ENCODE assay signal across 45 mouse cellular contexts in the genomic region with DNA sequence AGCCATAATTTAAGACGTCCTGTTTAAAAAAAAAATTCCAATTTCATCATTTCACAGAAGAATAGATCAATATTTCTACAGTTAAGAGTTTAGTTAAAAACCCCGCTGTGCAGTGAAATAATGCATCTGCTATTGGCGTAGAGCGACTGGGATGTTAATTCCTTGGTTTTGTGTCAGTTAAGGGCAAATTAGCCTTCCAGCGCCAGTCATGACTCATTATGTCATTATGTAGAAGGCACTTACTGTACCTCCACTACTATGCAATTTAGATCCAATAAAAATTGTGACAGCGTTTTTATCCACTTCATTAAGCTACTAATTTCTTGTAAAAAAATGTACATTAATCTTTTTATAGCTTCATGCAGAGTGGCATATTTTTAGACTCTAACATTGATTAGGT. TPM values are rescaled to one million over a fixed set of nuclear protein-coding genes. Genes with fewer than 3 reads are reported as not detected.
"Had no signal": no experiment of that assay in that cellular context is flagged by ENCODE, and none has a peak within 500 bp of the region (broad histone marks: within the 10 kb centered on the region; RNA-seq: fewer than 3 reads in every experiment).

No protein-coding gene starts in this region.

- DNase-seq: left cerebral cortex, postnatal 4 days; liver; liver, embryonic 13.5 days; liver, postnatal 0 days; lung, adult 2 months; lung, embryonic 14.5 days; lung, postnatal 10 days; lung, postnatal 14 days; lung, postnatal 4 days; midbrain, embryonic 14.5 days had no signal

- H3K9ac ChIP-seq: limb, embryonic 12.5 days; limb, embryonic 13.5 days; limb, embryonic 15.5 days; liver, embryonic 12.5 days; liver, embryonic 13.5 days; liver, embryonic 14.5 days; liver, embryonic 15.5 days; liver, postnatal 0 days; lung, embryonic 14.5 days; lung, embryonic 15.5 days; midbrain, embryonic 12.5 days; midbrain, embryonic 13.5 days; midbrain, embryonic 15.5 days; neural tube, embryonic 12.5 days had no signal

- H3K4me2 ChIP-seq: limb, embryonic 12.5 days; limb, embryonic 13.5 days; limb, embryonic 15.5 days; liver, embryonic 11.5 days; liver, embryonic 12.5 days; liver, embryonic 13.5 days; liver, embryonic 15.5 days; lung, embryonic 14.5 days; lung, embryonic 15.5 days; midbrain, embryonic 11.5 days; midbrain, embryonic 12.5 days; midbrain, embryonic 13.5 days; midbrain, embryonic 15.5 days; neural tube, embryonic 12.5 days had no signal

- H3K4me3 ChIP-seq: limb, embryonic 10.5 days; limb, embryonic 12.5 days; limb, embryonic 13.5 days; limb, embryonic 15.5 days; liver, embryonic 12.5 days; liver, embryonic 13.5 days; liver, embryonic 15.5 days; lung, embryonic 15.5 days; megakaryocyte, embryonic 14.5 days; midbrain, embryonic 10.5 days; midbrain, embryonic 12.5 days; midbrain, embryonic 13.5 days; midbrain, embryonic 15.5 days; myocyte; neural tube, embryonic 12.5 days had no signal

- H3K4me1 ChIP-seq: limb, embryonic 10.5 days; limb, embryonic 12.5 days; limb, embryonic 13.5 days; limb, embryonic 15.5 days; liver, embryonic 12.5 days; liver, embryonic 13.5 days; liver, embryonic 15.5 days; lung, embryonic 15.5 days; midbrain, embryonic 15.5 days; neural tube, embryonic 12.5 days had no signal

- H3K27ac ChIP-seq: limb, embryonic 10.5 days; limb, embryonic 12.5 days; limb, embryonic 13.5 days; limb, embryonic 15.5 days; liver, embryonic 12.5 days; liver, embryonic 13.5 days; liver, embryonic 14.5 days; liver, embryonic 15.5 days; lung, embryonic 15.5 days; macrophage; midbrain, embryonic 10.5 days; midbrain, embryonic 12.5 days; midbrain, embryonic 13.5 days; midbrain, embryonic 15.5 days; neural tube, embryonic 12.5 days had no signal

- H3K27me3 ChIP-seq: liver, embryonic 13.5 days; liver, embryonic 15.5 days; lung, embryonic 15.5 days; midbrain, embryonic 15.5 days; neural tube, embryonic 12.5 days had no signal

- H3K36me3 ChIP-seq: limb, embryonic 10.5 days; limb, embryonic 12.5 days; limb, embryonic 13.5 days; limb, embryonic 15.5 days; liver, embryonic 12.5 days; liver, embryonic 13.5 days; liver, embryonic 15.5 days; lung, embryonic 15.5 days; midbrain, embryonic 10.5 days; midbrain, embryonic 12.5 days; midbrain, embryonic 13.5 days; midbrain, embryonic 15.5 days; neural tube, embryonic 12.5 days had no signal

- ATAC-seq: liver, embryonic 12.5 days; liver, postnatal 0 days; midbrain, embryonic 13.5 days; midbrain, embryonic 15.5 days; midbrain, embryonic 16.5 days had no signal

- H3K9me3 ChIP-seq: limb, embryonic 10.5 days; limb, embryonic 12.5 days; limb, embryonic 13.5 days; limb, embryonic 15.5 days; liver, embryonic 12.5 days; liver, embryonic 13.5 days; liver, embryonic 15.5 days; lung, embryonic 15.5 days; megakaryocyte, embryonic 14.5 days; midbrain, embryonic 10.5 days; midbrain, embryonic 12.5 days; midbrain, embryonic 13.5 days; midbrain, embryonic 15.5 days; neural tube, embryonic 12.5 days had no signal

RNA-seq across cellular contexts. Expression of gene 4930535I16Rik, which starts 31.1 kb away (rescaled TPM):
- total RNA-seq: left cerebral cortex, postnatal 10 days; left cerebral cortex, postnatal 14 days; left cerebral cortex, postnatal 25 days; left cerebral cortex, postnatal 36 days; left cerebral cortex, postnatal 4 days; liver, adult 2 months; megakaryocyte progenitor cell, adult 5-6 weeks; megakaryocyte, adult 5-6 weeks; megakaryocyte-erythroid progenitor cell, adult 5-6 weeks; midbrain, postnatal 0 days; monocyte, adult 5-6 weeks had no signal
- polyA plus RNA-seq: limb, embryonic 10.5 days; limb, embryonic 11.5 days; limb, embryonic 12.5 days; limb, embryonic 13.5 days; limb, embryonic 14.5 days; limb, embryonic 15.5 days; liver, embryonic 11.5 days; liver, embryonic 12.5 days; liver, embryonic 13.5 days; liver, embryonic 14.5 days; liver, embryonic 15.5 days; liver, embryonic 16.5 days; liver, postnatal 0 days; lung, adult 2 months; lung, embryonic 14.5 days; lung, embryonic 15.5 days; lung, embryonic 16.5 days; lung, postnatal 0 days; macrophage; midbrain, embryonic 10.5 days; midbrain, embryonic 11.5 days; midbrain, embryonic 12.5 days; midbrain, embryonic 13.5 days; midbrain, embryonic 14.5 days; midbrain, embryonic 15.5 days; midbrain, embryonic 16.5 days; midbrain, postnatal 0 days; myocyte; neural tube, embryonic 11.5 days; neural tube, embryonic 12.5 days had no signal
